Mouse (Mus musculus) forebrain, embryonic 14.5 days (tissue): ENCODE measurements around the gene Ccdc60. TPM values are rescaled to one million over a fixed set of nuclear protein-coding genes. Genes with fewer than 3 reads are reported as not detected.

Experiments
- ATAC-seq: fragments of 200-750 bp; cut with Nextera tagmentation; 2 replicates; pipeline ENCODE4 v1.8.0; 2017; ENCODE audit warnings: mild to moderate bottlenecking, moderate library complexity
- DNase-seq: peaks from one replicate; pipeline ENCODE4 v3.0.0-alpha.2; 2015; ENCODE audit warnings: low spot score
- H3K27ac ChIP-seq: fragments of 300-500 bp; sonication (generic); 2 replicates; pipeline ENCODE4 v1.5.1; 2014; ENCODE audit warnings: low read depth, mild to moderate bottlenecking, control low read depth, low read length, moderate library complexity
- H3K27me3 ChIP-seq: fragments of 300-500 bp; sonication (generic); replicated peaks from 2 replicates; pipeline ENCODE4 v1.6.1; 2014; ENCODE audit warnings: low read length, control low read depth, mixed read lengths; ENCODE audit not compliant: control insufficient read depth, insufficient read depth
- H3K36me3 ChIP-seq: fragments of 300-500 bp; sonication (generic); 2 replicates; pipeline ENCODE4 v1.6.1; 2014; ENCODE audit warnings: low read length, control low read depth; ENCODE audit not compliant: control insufficient read depth, insufficient read depth
- H3K4me1 ChIP-seq: fragments of 300-500 bp; sonication (generic); 2 replicates; pipeline ENCODE4 v1.6.1; 2014; ENCODE audit warnings: antibody characterized with exemption, low read length, control low read depth; ENCODE audit not compliant: control insufficient read depth, insufficient read depth
- H3K4me2 ChIP-seq: fragments of 300-500 bp; sonication (generic); 2 replicates; pipeline ENCODE4 v1.6.1; 2014; ENCODE audit warnings: mild to moderate bottlenecking, control low read depth, low read length
- H3K4me3 ChIP-seq: fragments of 300-500 bp; sonication (generic); 2 replicates; pipeline ENCODE4 v1.5.1; 2014; ENCODE audit warnings: low read depth, low read length, control low read depth
- H3K9ac ChIP-seq: fragments of 300-500 bp; sonication (generic); 2 replicates; pipeline ENCODE4 v1.6.1; 2014; ENCODE audit warnings: mild to moderate bottlenecking, low read length, control low read depth, moderate library complexity
- H3K9me3 ChIP-seq: fragments of 300-500 bp; sonication (generic); replicated peaks from 2 replicates; pipeline ENCODE4 v1.6.1; 2016; ENCODE audit warnings: low read length, control low read depth, mixed read lengths; ENCODE audit not compliant: control insufficient read depth
- WGBS: fragments of 180-500 bp; shearing (Covaris S2); extraction: QIAGEN DNeasy Blood & Tissue Kit; methylation state at CpG from one replicate; pipeline ENCODE4 v1.1.7; 2014; 5-methylcytosine and 5-hydroxymethylcytosine counted together
- polyA plus RNA-seq: library from polyadenylated mRNA; unstranded; fragments of >200 nt; fragmentation: Nextera tagmentation; extraction: Ambion mirVana; gene quantifications from 2 replicates; pipeline ENCODE4 v1.2.1, GENCODE M21; 2014

Ccdc60 gene
- polyA plus RNA-seq, 1 experiment from 2014 or later, result 0.89 TPM

DNA sequence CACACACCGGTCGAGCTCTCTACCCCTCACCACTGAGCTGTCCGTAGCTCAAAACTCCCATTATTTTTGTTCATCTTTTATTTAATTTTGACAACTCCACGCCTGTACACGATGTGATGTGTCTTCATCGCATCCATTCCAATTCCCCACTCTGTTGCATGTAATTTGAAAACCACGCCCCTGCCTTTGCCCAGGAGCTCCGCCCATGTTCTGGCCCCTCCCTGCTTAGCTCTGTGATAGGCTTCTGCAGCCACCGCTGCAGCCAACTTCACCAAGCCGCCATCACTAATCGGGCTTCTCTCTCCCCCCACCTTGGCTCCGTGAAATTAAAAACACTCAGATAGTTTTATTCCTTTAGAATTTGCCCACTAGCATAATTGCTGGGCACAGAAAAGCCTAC, 144.1 kb downstream of the Ccdc60 start:
- Histone ChIP-seq H3K4me3 (no peak overlapping the region), H3K4me1 (no peaks in the 10 kb centered on the region), H3K36me3 (no peaks in the 10 kb centered on the region), H3K9me3 (no peaks in the 10 kb centered on the region), H3K9ac (no peak overlapping the region), H3K4me2 (no peak overlapping the region), H3K27me3 (no peaks in the 10 kb centered on the region), H3K27ac (no peak overlapping the region)
- WGBS, result 77% methylated on average over 12 of the region's 12 CpGs
- DNase-seq (no peak), ATAC-seq (no peak)

DNA sequence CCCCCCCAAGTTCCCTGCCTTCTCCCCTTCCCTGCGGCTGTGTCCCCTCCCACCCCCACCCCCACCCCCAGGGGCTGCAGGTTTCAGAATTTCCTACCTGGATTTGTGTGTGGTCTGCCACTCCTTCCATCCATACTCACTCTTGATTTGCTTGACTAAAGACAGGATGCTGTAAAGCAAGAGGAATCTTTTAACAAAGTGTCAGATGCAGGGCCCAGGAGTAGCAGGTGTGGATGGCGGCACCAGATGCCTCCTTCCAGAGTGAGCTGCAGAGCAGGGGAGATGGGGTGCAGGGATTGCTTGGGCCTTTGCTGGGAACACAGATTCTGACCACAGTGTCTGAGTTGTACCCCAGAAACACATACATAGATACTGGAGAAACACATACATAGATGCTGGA, 148.1 kb downstream of the Ccdc60 start:
- no peaks in the 10 kb centered on the region for H3K36me3 ChIP-seq
- no peak for DNase-seq
- H3K27ac ChIP-seq, result no peak overlapping the region
- H3K27me3 ChIP-seq, result no peaks in the 10 kb centered on the region
- no peaks in the 10 kb centered on the region for H3K9me3 ChIP-seq
- no peak overlapping the region for H3K4me3 ChIP-seq
- no peaks in the 10 kb centered on the region for H3K4me1 ChIP-seq
- no peak overlapping the region for H3K9ac ChIP-seq
- H3K4me2 ChIP-seq, result no peak overlapping the region
- no peak for ATAC-seq
- 50% methylated on average over 1 of the region's 2 CpGs for WGBS

DNA sequence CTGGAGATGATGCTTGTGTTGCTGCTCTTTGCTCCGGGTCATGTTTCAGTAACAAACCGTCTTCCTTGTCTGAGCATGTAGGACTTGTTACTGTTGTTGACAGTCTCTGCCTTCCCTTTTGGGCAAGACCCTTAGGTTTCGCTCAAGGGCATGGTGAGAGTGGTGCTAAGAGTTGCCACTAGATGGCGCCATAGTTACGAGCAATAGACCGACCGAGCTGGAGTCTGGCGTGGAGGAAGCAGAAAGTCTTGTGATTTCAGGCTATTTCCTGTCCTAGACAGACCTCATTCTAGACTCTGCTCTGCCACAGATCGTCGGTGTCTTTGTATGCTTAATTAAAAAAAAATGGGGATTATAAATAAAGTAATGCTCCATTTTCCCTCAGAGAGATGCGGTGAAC, 165.4 kb downstream of the Ccdc60 start:
- WGBS, result 11% methylated on average over 11 of the region's 11 CpGs
- Histone ChIP-seq H3K4me2 (no peak overlapping the region), H3K4me1 (no peaks in the 10 kb centered on the region), H3K9ac (no peak overlapping the region), H3K4me3 (no peak overlapping the region), H3K36me3 (no peaks in the 10 kb centered on the region), H3K27ac (no peak overlapping the region), H3K9me3 (no peaks in the 10 kb centered on the region), H3K27me3 (no peaks in the 10 kb centered on the region)
- peak; percentile 62 for ATAC-seq
- peak; percentile 93 for DNase-seq

- Histone ChIP-seq H3K4me1 (0 out of 2 replicates have a peak, but pooled peaks cover 2% of the 10 kb centered on the region), H3K27me3 (no peaks in the 10 kb centered on the region), H3K36me3 (no peaks in the 10 kb centered on the region), H3K9me3 (no peaks in the 10 kb centered on the region), H3K4me2 (no peak overlapping the region), H3K9ac (no peak overlapping the region), H3K4me3 (no peak overlapping the region), H3K27ac (no peak overlapping the region)
- ATAC-seq (no peak), DNase-seq (peak; percentile 42)
- WGBS, result 45% methylated on average over 9 of the region's 9 CpGs
Measured at GRCm38 (mm10) chr5:116116567-116116966, 172.2 kb downstream of the Ccdc60 start.

DNA sequence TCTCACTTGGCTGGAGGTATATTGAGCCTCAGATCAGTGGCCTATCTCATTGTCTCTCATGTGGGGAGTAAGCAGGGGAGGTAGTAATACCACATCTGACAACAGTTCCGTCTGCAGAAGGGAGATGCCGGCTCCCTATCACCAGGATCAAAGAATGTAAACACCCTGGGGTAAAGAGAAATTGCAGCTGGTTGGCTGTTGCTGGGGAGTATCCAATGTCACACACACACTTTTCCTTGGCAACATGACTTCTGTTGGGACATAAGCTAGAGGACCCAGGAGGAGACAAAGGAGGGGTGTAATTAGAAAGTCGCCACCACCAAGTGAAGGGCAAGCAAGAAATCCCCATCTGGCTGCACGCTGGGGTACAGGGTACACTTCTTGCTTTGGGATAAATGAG, 172.7 kb downstream of the Ccdc60 start:
- Histone ChIP-seq H3K9me3 (no peaks in the 10 kb centered on the region), H3K36me3 (no peaks in the 10 kb centered on the region), H3K4me1 (0 out of 2 replicates have a peak, but pooled peaks cover 2% of the 10 kb centered on the region), H3K27ac (no peak overlapping the region), H3K9ac (no peak overlapping the region), H3K27me3 (no peaks in the 10 kb centered on the region), H3K4me2 (no peak overlapping the region), H3K4me3 (no peak overlapping the region)
- no peak for DNase-seq
- 82% methylated on average over 4 of the region's 4 CpGs for WGBS
- ATAC-seq, result no peak

DNA sequence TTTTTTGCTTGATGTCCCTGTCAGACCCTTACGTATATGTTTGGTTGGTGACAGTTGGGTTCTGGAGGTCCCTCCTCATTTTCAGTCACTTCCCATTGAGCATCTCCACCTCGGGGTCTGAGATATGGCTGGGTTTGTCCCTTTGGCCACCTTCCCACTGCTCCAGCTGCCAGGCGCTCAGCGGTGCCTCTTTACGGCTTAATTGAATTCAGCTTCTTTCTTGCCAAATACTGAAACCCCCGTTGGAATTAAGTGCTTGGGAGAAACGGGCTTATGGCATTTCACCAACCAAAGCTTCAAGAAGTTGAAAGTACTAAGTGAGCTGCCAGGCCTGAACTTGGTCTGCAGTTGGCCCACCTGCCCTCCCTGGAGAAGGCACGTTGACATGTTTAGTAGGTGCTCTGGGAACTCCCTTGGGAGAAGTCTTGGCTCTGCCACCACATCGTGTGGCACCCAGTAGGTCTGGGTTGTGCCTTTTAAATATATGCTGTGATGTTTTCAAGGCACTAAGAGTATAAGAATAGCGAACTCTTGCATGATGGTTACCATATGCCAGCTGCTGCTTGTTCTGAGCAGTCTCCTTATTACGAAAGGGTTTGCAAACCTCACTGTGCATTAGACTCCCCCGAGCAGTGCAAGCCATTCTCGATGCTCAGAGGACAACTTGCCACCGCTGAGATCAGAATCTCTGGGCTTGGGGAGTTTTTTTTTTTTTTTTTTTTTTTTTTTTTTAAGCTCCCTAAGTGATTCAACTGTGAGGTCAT, 173.5 kb downstream of the Ccdc60 start:
- no peaks in the 10 kb centered on the region for H3K36me3 ChIP-seq
- H3K4me3 ChIP-seq, result no peak overlapping the region
- H3K27ac ChIP-seq, result no peak overlapping the region
- no peaks in the 10 kb centered on the region for H3K27me3 ChIP-seq
- 0 out of 2 replicates have a peak, but pooled peaks cover 2% of the 10 kb centered on the region for H3K4me1 ChIP-seq
- no peak overlapping the region for H3K9ac ChIP-seq
- 53% methylated on average over 14 of the region's 14 CpGs for WGBS
- no peaks in the 10 kb centered on the region for H3K9me3 ChIP-seq
- DNase-seq (peak; percentile 82), ATAC-seq (no peak)
- H3K4me2 ChIP-seq, result no peak overlapping the region

DNA sequence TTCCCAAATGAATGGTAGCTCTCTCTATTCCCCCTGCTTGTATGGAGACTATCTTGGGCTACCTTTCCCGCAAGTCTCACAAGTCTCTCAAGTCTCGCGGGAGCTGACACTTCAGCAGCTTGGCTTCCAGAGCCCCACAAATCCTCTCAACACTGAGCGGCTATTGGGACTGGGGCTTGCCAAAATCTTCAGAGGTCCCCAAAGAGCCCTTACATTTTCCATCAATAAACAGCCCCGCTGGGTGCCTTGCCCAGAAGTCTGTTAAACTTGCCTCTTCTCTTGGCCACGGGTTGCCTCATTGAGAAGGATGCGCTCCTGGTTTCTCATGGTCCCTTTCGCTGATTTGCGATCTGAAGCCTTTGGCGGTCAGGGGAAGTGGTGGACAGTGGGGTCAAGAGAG, 180.1 kb downstream of the Ccdc60 start:
- H3K27ac ChIP-seq, result no peak overlapping the region
- no peaks in the 10 kb centered on the region for H3K36me3 ChIP-seq
- H3K9ac ChIP-seq, result no peak overlapping the region
- WGBS, result 95% methylated on average over 10 of the region's 10 CpGs
- no peaks in the 10 kb centered on the region for H3K4me1 ChIP-seq
- no peak for DNase-seq
- no peak overlapping the region for H3K4me2 ChIP-seq
- H3K9me3 ChIP-seq, result no peaks in the 10 kb centered on the region
- ATAC-seq, result no peak
- H3K4me3 ChIP-seq, result no peak overlapping the region
- H3K27me3 ChIP-seq, result no peaks in the 10 kb centered on the region

DNA sequence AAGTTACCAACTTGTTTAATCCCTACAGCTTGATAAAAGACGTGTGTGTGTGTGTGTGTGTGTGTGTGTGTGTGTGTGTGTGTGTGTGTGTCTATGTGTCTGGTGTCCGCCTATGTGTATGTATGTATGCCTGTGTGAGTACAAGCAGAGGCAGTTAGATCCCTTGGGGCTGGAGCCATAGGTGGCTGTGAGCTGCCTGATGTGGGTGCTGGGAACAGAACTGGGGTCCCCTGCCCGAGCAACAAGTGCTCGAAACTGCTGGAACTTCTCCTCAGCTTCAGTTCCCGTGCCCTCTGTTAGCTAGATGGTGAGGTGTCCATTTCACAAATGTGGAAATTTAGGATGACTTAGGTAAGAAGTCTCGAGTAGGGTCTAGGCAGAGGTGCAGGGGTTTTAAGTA, 204.6 kb downstream of the Ccdc60 start:
- no peaks in the 10 kb centered on the region for H3K4me1 ChIP-seq
- DNase-seq (no peak), ATAC-seq (no peak)
- no peak overlapping the region for H3K9ac ChIP-seq
- peaks cover 11% of the 10 kb centered on the region for H3K27me3 ChIP-seq
- no peaks in the 10 kb centered on the region for H3K36me3 ChIP-seq
- no peak overlapping the region for H3K4me2 ChIP-seq
- 88% methylated on average over 6 of the region's 6 CpGs for WGBS
- H3K9me3 ChIP-seq, result no peaks in the 10 kb centered on the region
- H3K27ac ChIP-seq, result no peak overlapping the region
- H3K4me3 ChIP-seq, result no peak overlapping the region

GRCm38 (mm10) chr5:116083081-116083480, 205.7 kb downstream of the Ccdc60 start, which contains the start of gene Tmem233:
Gene Tmem233, minus strand, starts transcription at chr5:116083244.
- H3K9me3 ChIP-seq, result no peaks in the 10 kb centered on the region
- no peak for ATAC-seq
- H3K9ac ChIP-seq, result no peak within 1 kb of the TSS
- no peaks in the 10 kb centered on the region for H3K4me1 ChIP-seq
- H3K27me3 ChIP-seq, result peaks cover 11% of the 10 kb centered on the region
- no peak for DNase-seq
- no peak within 1 kb of the TSS for H3K4me3 ChIP-seq
- H3K36me3 ChIP-seq, result no peaks in the 10 kb centered on the region
- H3K27ac ChIP-seq, result no peak within 1 kb of the TSS
- H3K4me2 ChIP-seq, result no peak within 1 kb of the TSS
- WGBS, result 13% methylated on average over 17 of the region's 17 CpGs
